Mouse (Mus musculus) urinary bladder, postnatal 4 days (tissue): ENCODE measurements at regions not wholly inside any gene's neighbourhood (a gene's known extent, or its start where the extent isn't known, plus 50 kb on each side); places are given as distances from the start of the nearest gene placed in this dataset.

Source experiments
- DNase-seq, 2 experiments: peaks; one replicate each; pipeline ENCODE4 v3.0.0; 2021 to 2022; ENCODE audit warnings: low spot score in 2 of 2

GRCm38 (mm10) chr8:41648276-41648675, 231.4 kb upstream of the Frg1 start:
- DNase-seq: no peak

DNA sequence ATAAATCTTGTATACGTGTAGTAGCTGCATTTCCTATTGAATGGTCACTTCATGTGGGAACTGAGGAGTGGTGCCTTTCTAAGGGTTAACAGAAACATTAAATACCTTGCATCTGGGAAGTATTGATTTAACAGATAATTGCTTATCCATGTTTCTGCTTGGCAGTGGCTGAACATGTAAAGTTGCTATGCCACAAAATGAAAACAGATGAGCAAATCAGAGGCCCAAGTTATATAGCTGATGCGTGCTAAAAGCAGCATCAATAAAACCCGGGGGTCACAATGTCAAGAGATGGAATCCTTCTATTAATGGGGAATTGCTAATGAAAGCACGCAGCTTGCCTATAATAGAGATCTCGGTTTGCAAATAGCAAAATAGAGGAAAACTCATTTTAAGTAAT, 227.8 kb upstream of the Frg1 start:
- DNase-seq: no peak

- no peak for DNase-seq
These were observed 207.0 kb upstream of the Frg1 start for GRCm38 (mm10) chr8:41623841-41624240.

DNA sequence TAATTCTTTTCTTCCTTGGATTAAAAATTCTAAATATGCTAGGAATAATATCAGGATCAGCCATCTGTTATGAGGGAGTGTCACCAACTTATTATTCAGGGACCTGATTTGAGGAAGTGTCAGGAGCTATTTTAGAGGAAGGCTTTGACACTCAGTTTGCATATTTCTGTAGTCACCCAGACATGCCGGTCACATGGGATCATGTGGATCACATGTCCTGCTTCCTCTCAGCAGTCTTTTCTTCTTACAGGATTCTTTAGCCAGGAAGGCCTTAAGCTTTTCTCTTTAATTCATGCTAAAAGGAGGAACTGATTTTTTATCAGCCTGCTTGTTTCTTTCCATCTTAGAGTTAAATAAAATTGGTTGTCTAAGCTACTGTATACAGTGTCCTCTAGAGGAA, 183.4 kb upstream of the Frg1 start:
- DNase-seq: no peak

GRCm38 (mm10) chr8:41594446-41594845, 177.6 kb upstream of the Frg1 start:
- no peak for DNase-seq

DNA sequence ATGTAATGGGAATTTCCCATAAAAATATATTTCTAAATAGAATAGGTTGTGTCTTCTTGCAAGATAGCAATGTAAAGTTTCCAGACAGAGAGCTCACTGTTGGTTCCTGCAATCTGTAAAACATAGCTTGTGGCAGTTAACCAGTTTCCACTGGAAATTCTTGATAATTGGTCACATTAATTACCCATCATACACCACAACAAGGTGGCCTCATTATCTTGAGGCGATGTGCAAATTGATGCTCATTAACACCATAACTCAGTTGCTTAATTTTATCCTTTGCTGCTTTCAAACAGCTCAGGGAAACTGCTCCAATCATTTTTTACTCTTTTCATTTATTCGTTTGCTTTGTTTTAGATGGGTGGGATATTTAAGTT, 176.8 kb upstream of the Frg1 start:
- no peak for DNase-seq

GRCm38 (mm10) chr8:41592741-41593665, 176.1 kb upstream of the Frg1 start:
- no peak for DNase-seq

DNA sequence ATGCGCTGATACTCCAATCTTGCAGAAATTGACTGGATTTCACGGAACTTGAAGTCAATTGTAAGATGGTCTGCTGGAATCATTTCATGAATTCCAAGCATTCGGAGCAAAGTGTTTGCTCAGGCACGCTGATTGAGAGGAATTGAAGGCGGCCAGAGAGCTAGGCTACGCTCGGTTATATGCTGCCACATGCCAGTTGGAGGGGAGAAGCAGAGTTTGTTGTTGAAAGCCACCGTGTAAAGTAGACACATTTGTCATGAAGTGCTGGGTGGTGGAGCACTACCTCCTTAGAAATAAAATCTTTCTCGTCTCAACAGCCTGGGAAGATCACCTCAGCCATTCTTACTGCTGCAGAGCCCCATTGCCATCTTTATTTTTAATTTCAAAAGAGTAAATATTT, 175.3 kb upstream of the Frg1 start:
- no peak for DNase-seq

- DNase-seq: no peak
These were observed 171.3 kb upstream of the Frg1 start for GRCm38 (mm10) chr8:41588157-41588556.

- peak; percentile 36 to 74 for DNase-seq
These were observed 156.4 kb upstream of the Frg1 start for GRCm38 (mm10) chr8:41573027-41573885.

- DNase-seq: no peak
These were observed 153.7 kb upstream of the Frg1 start for GRCm38 (mm10) chr8:41570566-41570965.

- no peak for DNase-seq
These were observed 145.1 kb upstream of the Frg1 start for GRCm38 (mm10) chr8:41561995-41562394.

GRCm38 (mm10) chr8:41556819-41557218, 139.9 kb upstream of the Frg1 start:
- no peak for DNase-seq

DNA sequence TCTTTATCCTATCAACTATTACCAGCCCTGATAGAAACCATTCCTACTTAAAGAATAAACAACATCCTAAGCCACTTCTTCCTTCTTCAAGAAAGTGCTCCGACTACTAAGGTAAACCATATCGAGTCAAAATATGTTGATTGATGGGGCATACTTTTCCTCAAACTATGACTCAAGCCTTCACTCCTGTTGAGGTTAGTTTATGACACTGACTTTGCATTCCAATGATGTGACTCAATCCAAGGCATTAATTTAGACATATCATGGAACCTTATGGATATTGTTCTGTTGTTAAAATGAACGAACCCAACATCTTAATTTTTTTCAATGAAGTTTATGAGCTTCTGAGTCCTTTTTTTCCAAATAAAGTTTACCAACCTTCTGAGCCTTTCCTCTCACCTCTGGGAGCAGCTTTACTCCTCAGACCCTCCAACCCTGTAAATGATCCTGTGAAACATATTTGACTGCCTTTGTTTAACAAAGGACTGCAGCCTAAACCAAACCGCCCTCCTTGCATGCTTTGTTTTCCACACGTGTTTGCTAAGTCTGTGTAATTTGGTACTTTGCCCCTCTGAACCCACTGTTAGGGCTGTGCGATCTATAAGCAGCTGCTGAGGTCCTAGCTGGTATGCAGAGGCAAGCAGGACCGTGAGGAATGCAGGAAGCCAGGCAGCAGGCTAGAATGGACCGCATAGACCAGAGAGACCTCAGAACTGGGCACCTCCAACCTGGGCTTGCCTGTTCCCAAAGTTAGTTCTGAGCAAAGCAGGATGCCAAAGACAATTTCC, 136.1 kb upstream of the Frg1 start:
- no peak for DNase-seq

DNA sequence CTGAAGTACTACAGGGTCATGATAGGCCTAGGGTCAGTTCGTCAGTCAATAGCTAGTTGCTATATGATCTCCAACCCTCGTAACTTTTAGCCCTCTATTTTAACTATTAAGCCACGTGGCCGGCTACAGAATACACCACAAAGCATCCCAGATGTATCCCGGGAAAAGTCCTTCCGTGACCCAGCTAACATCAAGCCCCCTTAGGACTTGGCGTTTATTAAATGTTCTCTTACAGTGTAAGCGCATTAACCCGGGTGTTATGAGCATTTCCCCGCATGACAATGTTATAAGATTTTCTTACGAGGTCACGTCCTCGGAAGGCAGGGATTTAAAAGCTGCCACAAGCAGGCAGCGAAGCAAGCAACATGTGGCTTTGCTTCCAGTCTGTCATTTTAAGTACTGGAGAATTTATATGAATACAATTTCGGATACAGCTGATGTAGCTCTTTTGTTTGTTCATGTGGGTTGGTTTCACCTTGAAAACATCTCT, 135.1 kb upstream of the Frg1 start:
- DNase-seq: no peak

- no peak for DNase-seq
These were observed 133.2 kb upstream of the Frg1 start for GRCm38 (mm10) chr8:41550095-41550420.

DNA sequence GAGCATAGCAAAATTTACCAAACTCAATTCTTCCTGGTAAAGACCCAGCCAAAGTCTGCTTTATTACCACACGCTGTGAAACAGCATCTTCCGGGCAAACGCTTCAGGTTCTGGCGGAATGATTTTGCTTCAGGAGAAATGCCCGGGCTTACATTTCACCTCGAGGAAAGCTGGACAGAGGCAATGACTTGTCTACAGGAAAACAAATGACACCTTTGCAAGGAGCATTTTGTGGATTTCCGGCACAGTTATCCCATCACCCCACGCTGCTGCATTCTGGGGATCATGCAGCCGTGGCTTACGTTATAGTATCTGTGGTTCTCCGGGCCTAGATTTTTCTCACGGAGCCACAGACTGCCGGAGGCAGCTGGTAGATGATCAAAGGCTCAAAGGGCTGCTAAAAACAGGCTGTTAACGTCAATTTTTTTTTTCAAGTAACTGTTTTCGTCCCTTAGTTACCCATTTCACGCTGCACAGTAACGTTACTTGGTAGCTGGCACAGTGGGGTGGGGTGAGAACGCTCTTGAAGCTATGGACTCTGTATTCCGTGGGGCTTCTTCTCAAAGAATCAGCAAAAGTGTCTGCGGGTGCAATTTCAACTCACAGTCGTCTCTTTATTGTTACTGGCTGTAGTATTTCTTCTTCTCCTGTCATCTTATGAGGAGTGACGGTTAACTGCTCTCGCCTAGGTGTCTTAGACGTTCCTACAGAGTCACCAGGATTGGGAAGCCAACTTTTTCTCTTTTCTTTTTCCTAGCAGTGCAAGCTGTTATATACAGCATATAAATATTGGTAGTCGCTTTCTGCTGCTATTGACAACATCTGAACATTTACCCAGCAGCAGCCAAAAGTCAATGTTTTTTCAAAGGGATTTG, 132.6 kb upstream of the Frg1 start:
- no peak for DNase-seq

- DNase-seq: no peak
These were observed 131.0 kb upstream of the Frg1 start for GRCm38 (mm10) chr8:41547730-41548368.

DNA sequence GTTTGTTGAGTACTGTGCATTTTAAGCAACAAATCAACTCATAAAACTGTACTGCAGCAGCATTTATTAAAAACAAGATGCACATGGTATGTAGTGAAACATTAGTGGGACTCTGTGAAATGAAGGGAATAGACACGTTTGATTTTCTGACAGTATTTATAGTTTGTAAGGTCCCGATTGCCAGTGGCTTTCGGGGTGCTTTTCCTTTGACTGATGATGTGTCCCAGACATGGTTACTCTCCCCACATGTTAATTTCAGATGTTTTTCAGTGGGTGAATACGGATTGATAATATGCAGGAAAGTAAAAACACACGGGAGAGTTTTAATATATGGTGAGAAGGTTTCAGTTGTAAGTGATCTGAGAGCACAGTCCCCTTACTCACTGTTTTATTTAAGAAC, 115.3 kb upstream of the Frg1 start:
- no peak for DNase-seq

DNA sequence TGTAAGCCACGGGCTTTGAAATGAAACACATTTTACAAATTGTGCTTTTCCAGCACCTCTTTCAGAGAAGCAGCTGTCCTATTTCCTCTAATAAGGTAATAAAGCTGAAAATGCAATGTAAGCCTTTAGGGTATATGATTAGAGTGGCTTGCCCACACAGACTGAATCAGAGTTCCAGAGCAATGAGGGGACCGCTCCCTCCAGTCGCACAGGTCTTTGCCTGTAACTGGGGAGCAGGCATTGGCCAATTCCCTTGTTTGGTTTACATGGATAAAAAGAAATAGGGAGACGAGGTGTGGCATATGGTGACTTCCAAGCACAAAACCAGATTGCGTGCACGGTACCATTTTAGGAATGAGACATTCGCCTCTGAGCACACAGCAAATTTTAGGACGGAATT, 112.7 kb upstream of the Frg1 start:
- DNase-seq: no peak

GRCm38 (mm10) chr8:41526283-41526682, 109.4 kb upstream of the Frg1 start:
- no peak for DNase-seq
